Mouse (Mus musculus): ENCODE results near the gene Cyp4f17. TPM values are rescaled to one million over a fixed set of nuclear protein-coding genes. Genes with fewer than 3 reads are reported as not detected.
"Not testable (repeated sequence)": the region's sequence is repeated elsewhere in the genome, so short reads cannot be mapped to it uniquely, and the experiment has no call there.

The Cyp4f17 gene
- polyA plus RNA-seq, 1 experiment from 2014 or later: 6.5 TPM

DNA sequence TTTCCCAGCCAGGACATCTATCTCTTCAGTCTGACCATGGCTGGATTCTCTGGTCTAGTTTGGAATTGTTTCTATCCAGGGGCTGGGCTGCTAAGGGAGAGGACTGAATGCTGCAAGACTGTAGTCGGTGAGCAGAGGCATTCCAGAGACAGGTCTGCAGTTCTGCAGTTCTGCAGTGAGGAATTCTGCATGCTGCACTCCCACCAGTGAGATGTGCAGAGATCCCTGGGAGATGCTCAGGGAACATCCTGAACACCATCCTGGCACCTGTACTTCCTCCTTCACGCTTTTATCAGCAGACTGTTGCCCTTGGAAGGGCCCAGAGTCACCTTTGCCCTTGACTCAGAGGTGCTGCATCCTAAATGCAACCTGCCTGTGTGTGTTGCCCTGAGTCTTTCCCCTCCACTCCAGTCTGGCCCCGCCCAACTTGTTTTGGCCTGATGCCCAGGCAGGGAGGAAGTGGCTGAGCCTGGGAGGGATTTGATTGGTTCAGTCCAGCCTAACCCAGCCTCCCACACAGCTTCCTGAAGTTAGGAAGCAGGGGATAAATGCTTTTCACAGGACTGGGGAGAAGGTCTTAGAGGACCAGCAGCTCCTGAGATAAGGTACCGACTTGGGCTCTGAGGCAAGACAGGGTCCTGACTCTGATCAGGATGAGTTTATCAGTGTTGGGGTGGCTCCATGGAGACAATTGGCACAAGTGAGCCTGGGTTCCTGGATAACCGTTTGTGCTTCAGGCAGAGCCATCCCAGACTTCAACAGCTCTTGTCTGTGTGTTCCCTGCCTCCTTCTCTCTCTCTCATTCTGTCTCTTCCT lies 30.4 kb downstream of the Cyp4f17 start, which contains the start of gene Cyp4f16:
Cyp4f16 (plus strand) TSS at position 508 of the 816 bp plus-strand sequence.
- Histone ChIP-seq H3K9ac (ENCODE audit: low read length) (peak within 1 kb of the TSS; percentile 72), H3K27ac (ENCODE audit: low read length) (peak within 1 kb of the TSS; percentile 74), H3K4me3 (ENCODE audit: low read length) (peak within 1 kb of the TSS; percentile 65), H3K4me2 (ENCODE audit: low read depth, low read length) (peak within 1 kb of the TSS; percentile 78), H3K4me1 (ENCODE audit: control insufficient read depth, insufficient read depth, low read length) (peaks cover 10% of the 10 kb centered on the region)
- H3K27me3 ChIP-seq (ENCODE audit: control insufficient read depth, insufficient read depth, low read length); H3K9me3 ChIP-seq (replicated peaks; ENCODE audit: control insufficient read depth, low read length); H3K36me3 ChIP-seq (ENCODE audit: control insufficient read depth, insufficient read depth): not testable (repeated sequence)
- peak; percentile 96 for ATAC-seq (replicated peaks; ENCODE audit: extremely low read depth, insufficient read depth, low FRiP score)
- 6% methylated on average over 5 of the region's 5 CpGs for WGBS

DNA sequence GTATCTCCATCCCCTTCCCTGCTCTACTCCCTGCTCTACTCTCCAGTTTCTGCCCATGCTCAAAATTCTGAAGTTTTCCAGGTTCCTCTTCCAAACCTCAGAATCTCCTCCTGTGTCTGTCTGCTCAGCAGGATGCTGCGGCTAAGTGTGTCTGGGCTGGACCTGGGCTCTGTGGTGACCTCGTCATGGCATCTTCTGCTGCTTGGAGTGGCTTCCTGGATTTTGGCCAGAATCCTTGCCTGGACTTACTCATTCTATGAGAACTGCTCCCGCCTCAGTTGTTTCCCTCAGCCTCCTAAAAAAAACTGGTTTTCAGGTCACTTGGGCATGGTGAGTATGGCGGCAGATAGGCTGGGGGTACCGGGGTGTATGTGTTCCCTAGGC lies 31.0 kb downstream of the Cyp4f17 start:
- ATAC-seq (replicated peaks; ENCODE audit: extremely low read depth, insufficient read depth, low FRiP score): no peak
- Histone ChIP-seq H3K27ac (ENCODE audit: low read length) (peak overlapping the region; percentile 74), H3K36me3 (ENCODE audit: control insufficient read depth, insufficient read depth) (no peaks in the 10 kb centered on the region), H3K9me3 (replicated peaks; ENCODE audit: control insufficient read depth, low read length) (no peaks in the 10 kb centered on the region), H3K4me3 (ENCODE audit: low read length) (peak overlapping the region; percentile 65), H3K27me3 (ENCODE audit: control insufficient read depth, insufficient read depth, low read length) (no peaks in the 10 kb centered on the region), H3K4me1 (ENCODE audit: control insufficient read depth, insufficient read depth, low read length) (peaks cover 10% of the 10 kb centered on the region), H3K4me2 (ENCODE audit: low read depth, low read length) (peak overlapping the region; percentile 78), H3K9ac (ENCODE audit: low read length) (peak overlapping the region; percentile 72)
- 48% methylated on average over 5 of the region's 5 CpGs for WGBS

GRCm38 (mm10) chr17:32544792-32545191 lies 38.9 kb downstream of the Cyp4f17 start:
- H3K4me3 ChIP-seq (ENCODE audit: low read length); H3K27ac ChIP-seq (ENCODE audit: low read length); H3K4me2 ChIP-seq (ENCODE audit: low read depth, low read length); H3K9me3 ChIP-seq (replicated peaks; ENCODE audit: control insufficient read depth, low read length); H3K36me3 ChIP-seq (ENCODE audit: control insufficient read depth, insufficient read depth); H3K9ac ChIP-seq (ENCODE audit: low read length); H3K4me1 ChIP-seq (ENCODE audit: control insufficient read depth, insufficient read depth, low read length); ATAC-seq (replicated peaks; ENCODE audit: extremely low read depth, insufficient read depth, low FRiP score); H3K27me3 ChIP-seq (ENCODE audit: control insufficient read depth, insufficient read depth, low read length): not testable (repeated sequence)
- WGBS: 85% methylated on average over 5 of the region's 5 CpGs

DNA sequence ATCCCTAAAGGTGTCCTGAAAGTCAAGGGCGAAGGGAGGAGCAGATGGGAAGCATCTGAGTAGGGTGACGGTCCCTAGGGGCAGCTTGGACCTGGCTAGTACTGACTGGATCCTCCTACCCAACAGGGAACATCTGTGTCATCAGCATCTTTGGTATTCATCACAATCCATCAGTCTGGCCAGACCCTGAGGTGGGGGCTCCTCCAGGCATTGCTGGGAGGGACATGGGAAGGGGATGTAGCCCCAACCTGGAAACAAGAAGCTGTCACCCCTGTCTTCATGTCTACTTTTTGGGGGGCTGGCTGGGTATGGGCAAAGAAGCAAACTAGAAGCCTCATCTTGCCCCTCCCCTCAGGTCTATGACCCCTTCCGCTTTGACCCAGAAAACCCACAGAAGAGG lies 44.5 kb downstream of the Cyp4f17 start:
- ATAC-seq (replicated peaks; ENCODE audit: extremely low read depth, insufficient read depth, low FRiP score); H3K36me3 ChIP-seq (ENCODE audit: control insufficient read depth, insufficient read depth); H3K27ac ChIP-seq (ENCODE audit: low read length); H3K27me3 ChIP-seq (ENCODE audit: control insufficient read depth, insufficient read depth, low read length); H3K4me1 ChIP-seq (ENCODE audit: control insufficient read depth, insufficient read depth, low read length); H3K9me3 ChIP-seq (replicated peaks; ENCODE audit: control insufficient read depth, low read length): not testable (repeated sequence)
- peak overlapping the region; percentile 45; the same call in 1 of the 2 replicates for H3K4me3 ChIP-seq (ENCODE audit: low read length)
- WGBS: 82% methylated on average over 3 of the region's 3 CpGs
- peak overlapping the region; percentile 65 for H3K4me2 ChIP-seq (ENCODE audit: low read depth, low read length)
- peak overlapping the region; percentile 59; the same call in 1 of the 2 replicates for H3K9ac ChIP-seq (ENCODE audit: low read length)

- H3K27me3 ChIP-seq (ENCODE audit: control insufficient read depth, insufficient read depth, low read length): no peaks in the 10 kb centered on the region
- H3K9me3 ChIP-seq (replicated peaks; ENCODE audit: control insufficient read depth, low read length): no peaks in the 10 kb centered on the region
- H3K4me2 ChIP-seq (ENCODE audit: low read depth, low read length): peak overlapping the region; percentile 65
- 14% methylated on average over 20 of the region's 20 CpGs for WGBS
- peak overlapping the region; percentile 59 for H3K9ac ChIP-seq (ENCODE audit: low read length)
- no peaks in the 10 kb centered on the region for H3K36me3 ChIP-seq (ENCODE audit: control insufficient read depth, insufficient read depth)
- peak; percentile 83 for ATAC-seq (replicated peaks; ENCODE audit: extremely low read depth, insufficient read depth, low FRiP score)
- H3K27ac ChIP-seq (ENCODE audit: low read length): no peak overlapping the region
- peak overlapping the region; percentile 45 for H3K4me3 ChIP-seq (ENCODE audit: low read length)
- 0 out of 2 replicates have a peak, but pooled peaks cover 2% of the 10 kb centered on the region for H3K4me1 ChIP-seq (ENCODE audit: control insufficient read depth, insufficient read depth, low read length)
These were observed 45.3 kb downstream of the Cyp4f17 start for GRCm38 (mm10) chr17:32550900-32551770.

- H3K4me3 ChIP-seq (ENCODE audit: low read length); H3K27ac ChIP-seq (ENCODE audit: low read length); H3K27me3 ChIP-seq (ENCODE audit: control insufficient read depth, insufficient read depth, low read length); H3K4me1 ChIP-seq (ENCODE audit: control insufficient read depth, insufficient read depth, low read length); H3K4me2 ChIP-seq (ENCODE audit: low read depth, low read length); ATAC-seq (replicated peaks; ENCODE audit: extremely low read depth, insufficient read depth, low FRiP score); H3K36me3 ChIP-seq (ENCODE audit: control insufficient read depth, insufficient read depth); H3K9ac ChIP-seq (ENCODE audit: low read length); H3K9me3 ChIP-seq (replicated peaks; ENCODE audit: control insufficient read depth, low read length): not testable (repeated sequence)
- 55% methylated on average over 1 of the region's 1 CpGs for WGBS
These were observed 47.2 kb downstream of the Cyp4f17 start for GRCm38 (mm10) chr17:32553016-32553415.

- not testable (repeated sequence) for ATAC-seq (replicated peaks; ENCODE audit: extremely low read depth, insufficient read depth, low FRiP score); H3K4me1 ChIP-seq (ENCODE audit: control insufficient read depth, insufficient read depth, low read length); H3K4me3 ChIP-seq (ENCODE audit: low read length); H3K27ac ChIP-seq (ENCODE audit: low read length); H3K27me3 ChIP-seq (ENCODE audit: control insufficient read depth, insufficient read depth, low read length); H3K4me2 ChIP-seq (ENCODE audit: low read depth, low read length); H3K9me3 ChIP-seq (replicated peaks; ENCODE audit: control insufficient read depth, low read length); H3K36me3 ChIP-seq (ENCODE audit: control insufficient read depth, insufficient read depth); H3K9ac ChIP-seq (ENCODE audit: low read length)
- WGBS: 67% methylated on average over 9 of the region's 9 CpGs
These were observed 48.5 kb downstream of the Cyp4f17 start for GRCm38 (mm10) chr17:32554368-32554767.

DNA sequence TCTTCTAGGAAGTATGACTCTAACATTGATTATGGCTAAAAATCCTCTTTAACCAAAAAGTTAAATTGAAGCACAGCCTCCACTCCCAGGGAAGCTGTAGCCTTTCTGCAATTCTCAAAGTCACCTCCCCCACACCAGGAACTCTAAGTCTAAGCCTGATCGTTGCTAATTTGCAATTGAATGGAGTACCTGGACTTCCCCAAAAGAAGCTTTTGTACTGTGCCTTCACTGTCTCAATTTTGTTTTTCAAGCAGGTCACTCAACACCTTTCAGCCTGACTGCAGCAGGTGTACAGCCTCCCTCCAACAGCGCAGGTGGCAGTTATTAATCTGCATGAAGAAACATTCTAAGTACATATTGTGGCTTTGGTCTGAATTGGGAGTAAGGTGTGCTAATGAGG lies 57.5 kb downstream of the Cyp4f17 start:
- H3K4me3 ChIP-seq (ENCODE audit: low read length); H3K36me3 ChIP-seq (ENCODE audit: control insufficient read depth, insufficient read depth); H3K4me1 ChIP-seq (ENCODE audit: control insufficient read depth, insufficient read depth, low read length): not testable (repeated sequence)

GRCm38 (mm10) chr17:32573286-32573685 lies 67.4 kb downstream of the Cyp4f17 start:
- H3K4me3 ChIP-seq (ENCODE audit: low read length); H3K9ac ChIP-seq (ENCODE audit: low read length); H3K27me3 ChIP-seq (ENCODE audit: control insufficient read depth, insufficient read depth, low read length); H3K4me1 ChIP-seq (ENCODE audit: control insufficient read depth, insufficient read depth, low read length); H3K36me3 ChIP-seq (ENCODE audit: control insufficient read depth, insufficient read depth); ATAC-seq (replicated peaks; ENCODE audit: extremely low read depth, insufficient read depth, low FRiP score); H3K27ac ChIP-seq (ENCODE audit: low read length); H3K9me3 ChIP-seq (replicated peaks; ENCODE audit: control insufficient read depth, low read length); H3K4me2 ChIP-seq (ENCODE audit: low read depth, low read length): not testable (repeated sequence)
- WGBS: 70% methylated on average over 2 of the region's 2 CpGs

More for the DNA sequence above, 57.5 kb downstream of the Cyp4f17 start:
- WGBS: 85% methylated on average over 2 of the region's 2 CpGs
- not testable (repeated sequence) for H3K27ac ChIP-seq (ENCODE audit: low read length); ATAC-seq (replicated peaks; ENCODE audit: extremely low read depth, insufficient read depth, low FRiP score); H3K9me3 ChIP-seq (replicated peaks; ENCODE audit: control insufficient read depth, low read length); H3K4me2 ChIP-seq (ENCODE audit: low read depth, low read length); H3K9ac ChIP-seq (ENCODE audit: low read length); H3K27me3 ChIP-seq (ENCODE audit: control insufficient read depth, insufficient read depth, low read length)
